Mouse (Mus musculus): ENCODE results near the gene Ggnbp2.

- TF ChIP-seq CTCF (IDR thresholded peaks at IDR 0.05; ENCODE audit: control insufficient read depth, insufficient read depth, low read length) (no peak), POLR2A (IDR thresholded peaks at IDR 0.05; ENCODE audit: borderline replicate concordance, control insufficient read depth, low read depth, low read length) (no peak)
These were observed 23.0 kb downstream of the Ggnbp2 start for GRCm38 (mm10) chr11:84847475-84848090.
